Mouse (Mus musculus) adrenal gland, adult (tissue): ENCODE measurements around the gene Dennd5a.
A peak's percentile ranks its signal among the peaks of the same experiment; 100 is the strongest.
"Not testable (repeated sequence)": the region's sequence is repeated elsewhere in the genome, so short reads cannot be mapped to it uniquely, and the experiment has no call there.

ENCODE experiments used
- DNase-seq, 2 experiments: peaks; one replicate each; pipeline ENCODE4 v3.0.0; 2022 to 2023; ENCODE audit warnings: low spot score in 1 of 2; ENCODE audit not compliant: inconsistent age in 2 of 2

Dennd5a gene

DNA sequence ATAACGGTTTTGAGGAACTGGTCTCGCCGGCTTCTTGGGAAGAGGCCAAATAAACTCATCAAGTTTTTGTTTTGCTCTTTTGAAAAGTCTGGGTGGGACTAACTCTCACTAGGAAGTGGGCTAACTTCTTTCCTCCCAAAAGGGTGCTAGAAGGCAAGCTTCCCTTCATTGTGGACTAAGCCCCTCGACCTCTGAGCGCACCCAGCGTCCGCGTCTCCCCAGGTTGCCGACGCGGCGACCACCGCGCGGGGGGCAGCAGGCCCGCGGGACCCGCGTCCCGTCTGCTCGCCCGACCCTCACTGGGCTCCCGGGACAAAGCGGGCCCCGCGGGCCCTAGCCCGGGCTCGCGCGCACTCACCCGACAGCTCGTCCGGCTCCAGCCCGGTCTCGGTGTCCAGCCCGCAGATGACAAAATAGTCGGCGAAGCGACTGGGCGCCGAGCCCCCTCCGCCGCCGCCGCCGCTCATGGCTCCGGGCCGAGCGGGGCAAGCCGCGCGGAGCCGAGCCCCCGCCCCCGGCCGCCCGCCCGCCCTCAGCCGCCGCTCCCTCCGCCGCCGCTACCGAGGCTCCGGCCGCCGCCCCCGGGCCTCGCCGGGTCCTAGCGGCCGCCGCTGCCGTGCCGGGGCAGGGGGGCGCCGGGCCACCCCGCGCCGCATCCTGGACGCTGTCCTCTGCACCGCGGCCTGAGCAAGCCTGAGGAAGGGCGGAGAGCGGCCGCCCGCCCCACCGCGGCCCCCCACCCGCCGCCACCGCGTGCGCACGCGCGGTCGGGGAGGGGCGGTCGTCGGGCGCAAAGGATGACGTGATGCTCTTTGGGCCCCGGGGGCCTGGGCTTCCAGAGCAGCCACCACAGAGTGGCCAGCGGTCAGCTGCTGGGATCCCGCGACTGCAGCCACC, at the start of gene Dennd5a:
TSS of gene Dennd5a (minus strand) at position 755 of the 897 bp plus-strand sequence.
- peak; percentile 88 to 95 for DNase-seq

DNA sequence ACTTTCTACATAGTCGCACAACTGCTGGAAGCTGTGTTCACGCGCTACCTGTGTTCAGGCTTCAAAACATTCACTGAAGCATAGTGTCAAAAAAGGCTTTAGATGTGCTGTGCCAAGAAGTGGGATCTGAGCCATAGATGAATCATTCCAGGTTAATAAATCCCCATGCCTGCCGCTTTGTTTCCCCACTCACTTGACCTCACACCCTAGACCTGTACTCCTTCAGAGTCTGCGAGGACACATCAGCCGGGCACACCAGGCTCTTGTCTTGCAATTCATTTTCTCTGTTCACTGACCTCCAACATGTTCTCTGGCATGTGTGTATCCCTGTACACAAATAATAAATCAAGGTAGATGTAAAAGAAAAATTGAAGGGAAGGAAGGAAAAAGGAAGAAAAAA, 48.8 kb upstream of the Dennd5a start:
- peak in 1 of 2 experiments; percentile 65 for DNase-seq

DNA sequence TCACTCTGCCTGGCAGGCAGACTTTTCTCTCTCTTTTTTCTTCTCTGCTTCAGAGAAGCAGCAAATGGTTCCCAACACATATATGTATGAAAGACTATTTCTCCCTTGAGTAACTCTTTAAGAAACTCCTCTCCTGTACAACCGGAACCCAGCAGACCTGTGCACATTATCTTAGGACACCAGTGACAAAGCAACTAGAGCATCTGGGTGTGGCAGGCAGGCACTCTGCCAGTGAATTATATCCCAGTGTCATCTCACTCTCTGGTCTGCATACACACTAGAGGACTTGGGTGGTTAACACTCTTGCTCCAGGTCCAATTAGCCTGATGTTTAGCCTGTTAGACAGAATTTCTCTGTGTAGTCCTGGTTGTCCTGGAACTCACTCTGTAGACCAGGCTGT, 48.2 kb upstream of the Dennd5a start:
- DNase-seq, result no peak

DNA sequence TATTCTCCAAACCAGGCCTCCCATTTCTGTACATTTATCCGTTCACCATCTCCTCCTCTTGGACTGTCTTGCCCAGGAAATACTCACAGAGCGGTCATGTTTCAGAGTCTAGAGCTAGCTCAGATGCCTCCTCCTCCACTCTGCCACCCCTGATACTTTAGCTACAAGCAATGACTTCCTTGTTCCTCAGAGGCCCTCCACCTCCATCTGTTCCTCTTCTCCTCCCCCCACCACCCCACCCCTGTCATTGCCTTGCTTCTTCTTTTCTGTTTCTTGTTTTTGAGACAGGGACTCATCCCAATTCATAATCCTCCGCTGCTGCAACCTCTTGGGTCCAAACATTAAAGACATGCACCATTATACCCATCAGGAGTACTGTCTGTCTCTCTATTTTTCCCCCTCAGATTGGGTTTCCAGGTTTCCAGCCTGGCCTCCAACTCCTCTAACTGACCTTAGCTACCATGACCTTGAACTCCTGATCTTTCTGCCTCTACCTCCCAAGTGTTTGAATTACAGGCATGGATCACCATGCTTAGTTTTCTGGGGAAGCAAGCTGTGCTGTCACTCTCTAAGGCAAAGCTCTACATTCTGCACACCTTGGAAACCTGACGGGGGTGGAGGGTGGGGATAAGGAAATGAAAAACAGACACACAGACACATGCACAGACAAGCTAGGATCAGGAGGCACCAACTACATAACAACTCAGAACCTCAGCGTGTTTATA, 46.4 kb upstream of the Dennd5a start:
- DNase-seq, result no peak

DNA sequence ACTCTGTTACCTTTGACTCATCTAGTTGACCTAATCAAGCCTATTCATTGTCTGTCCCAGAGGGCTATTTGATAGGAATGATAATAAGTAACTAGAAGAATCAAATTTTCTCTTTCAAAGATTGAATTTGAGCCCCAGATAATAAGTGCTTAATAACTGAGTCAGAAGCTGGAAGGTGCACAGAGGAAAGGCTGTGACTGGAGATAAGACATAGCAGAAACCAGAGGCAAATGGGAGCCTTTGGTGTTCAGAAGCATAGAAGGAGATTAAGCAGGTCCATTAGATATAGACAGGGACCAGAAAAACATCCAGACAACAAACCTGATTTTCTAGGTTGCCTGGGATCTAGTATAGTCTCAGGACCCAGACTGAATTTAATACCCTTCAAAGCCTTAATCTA, 45.7 kb upstream of the Dennd5a start:
- no peak for DNase-seq

DNA sequence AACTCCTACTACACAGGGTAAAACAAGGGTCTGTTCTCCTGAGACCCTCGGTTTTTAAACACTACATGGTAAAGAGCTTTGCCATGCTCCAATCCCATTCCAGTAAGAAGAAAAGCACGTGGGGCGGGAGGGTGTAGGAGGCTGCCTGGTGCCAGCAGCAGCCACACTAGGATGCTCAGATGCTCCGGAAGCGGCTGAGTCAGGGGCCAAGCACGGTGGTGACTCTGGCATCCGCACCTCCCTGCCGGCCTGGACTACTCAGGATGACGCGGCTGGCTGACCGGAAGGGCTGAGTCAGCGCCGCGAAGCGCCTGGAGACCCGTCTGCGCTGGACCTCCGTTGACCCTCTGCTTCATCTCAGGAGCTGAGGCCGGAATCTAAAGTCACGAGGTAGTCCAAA, 42.7 kb upstream of the Dennd5a start:
- peak; percentile 87 to 90 for DNase-seq

DNA sequence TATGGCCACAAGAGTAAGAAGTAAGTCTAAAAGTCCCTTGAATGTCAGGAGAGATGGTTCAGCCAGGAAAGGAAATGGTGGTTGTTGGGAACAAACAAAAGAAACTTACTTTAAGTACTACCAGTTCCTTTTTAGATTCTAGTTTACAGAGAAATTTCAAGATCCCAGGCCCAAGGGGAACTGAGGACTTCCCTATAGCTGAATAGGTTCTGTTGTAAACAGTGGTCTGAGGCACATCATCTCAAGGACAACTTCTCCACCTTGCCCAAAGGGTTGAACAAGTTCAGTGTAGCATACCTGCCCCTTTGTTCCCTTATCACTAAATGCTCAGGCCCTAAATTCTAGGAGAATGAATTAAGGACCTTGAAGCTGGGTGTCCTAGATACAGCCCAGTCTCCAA, 41.8 kb upstream of the Dennd5a start:
- DNase-seq, result no peak

DNA sequence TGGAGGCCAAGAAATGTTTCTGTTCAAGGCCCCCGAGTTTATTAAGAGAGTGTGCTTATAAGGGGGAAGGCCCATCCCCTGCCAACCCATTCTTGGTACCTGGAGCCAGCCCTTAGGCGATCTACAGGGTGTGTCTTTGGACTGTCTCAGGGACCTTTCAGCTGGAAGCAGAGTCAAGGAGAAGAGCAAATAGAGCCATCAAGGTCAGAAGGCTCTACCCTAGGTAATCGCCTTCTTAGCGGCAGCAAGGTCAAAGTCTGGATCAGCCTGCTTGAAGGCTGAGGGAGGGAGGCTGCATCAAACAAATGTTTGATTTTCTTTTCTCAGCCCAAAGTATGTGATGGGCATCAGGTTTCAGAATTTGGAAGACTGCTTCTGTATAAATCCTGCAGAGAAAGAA, 38.1 kb upstream of the Dennd5a start:
- DNase-seq, result no peak

DNA sequence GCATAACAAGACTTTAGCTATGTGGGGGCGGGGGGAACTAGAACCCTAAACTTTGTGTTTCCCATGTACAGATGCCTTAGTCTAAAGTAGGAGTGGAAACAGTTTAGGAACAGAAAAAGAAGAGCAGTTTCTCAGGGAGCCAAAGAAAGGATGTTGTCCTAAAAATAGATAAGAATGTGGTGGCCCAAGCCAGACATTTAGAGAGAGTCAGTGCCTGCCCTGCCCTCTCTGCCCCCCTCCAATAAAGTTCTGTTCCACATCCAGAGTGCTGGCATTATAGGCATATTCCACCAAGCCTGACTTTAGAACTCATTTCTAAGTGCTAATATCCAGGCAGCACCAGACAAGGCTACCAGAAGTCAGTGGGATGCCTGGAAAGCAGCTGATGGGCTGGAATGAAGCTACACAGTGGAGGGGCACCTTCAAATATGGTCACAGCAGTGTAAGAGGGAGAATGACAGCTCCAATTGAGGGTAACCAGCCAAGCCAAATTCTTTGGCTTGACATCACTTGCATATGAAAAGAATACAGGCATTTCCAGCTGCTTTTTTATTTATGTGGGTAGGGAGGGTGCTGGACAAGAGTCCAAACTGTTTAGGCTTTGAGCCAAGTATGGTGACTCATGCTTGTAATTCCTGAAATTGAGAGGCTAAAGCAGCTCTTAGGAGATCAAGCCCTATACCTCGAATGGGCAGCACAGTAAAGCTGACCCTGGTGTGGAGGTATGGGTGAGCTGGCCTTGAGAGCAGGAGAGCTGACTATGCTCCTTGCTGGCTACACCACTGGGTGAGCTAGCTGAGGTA, 33.1 kb upstream of the Dennd5a start:
- DNase-seq, result peak; percentile 73 to 95

DNA sequence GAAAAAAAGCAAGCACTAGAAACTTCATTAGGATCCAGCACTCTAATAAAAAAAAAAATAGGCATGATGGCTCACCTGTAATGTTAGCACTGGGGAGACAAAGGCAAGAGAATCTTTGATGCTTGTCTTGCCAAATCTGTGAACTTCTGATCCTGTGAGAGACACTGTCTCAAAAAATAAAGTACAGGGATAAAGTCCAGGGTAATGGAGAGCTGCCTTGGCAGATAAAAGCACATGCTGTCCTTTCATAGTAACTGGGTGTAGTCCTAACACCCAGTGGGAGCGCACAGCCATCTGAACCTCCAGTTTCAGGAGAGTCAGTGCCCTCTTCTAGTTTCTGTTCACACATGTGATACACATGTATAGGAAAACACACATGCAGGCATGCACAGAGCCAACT, 31.0 kb upstream of the Dennd5a start:
- no peak for DNase-seq

DNA sequence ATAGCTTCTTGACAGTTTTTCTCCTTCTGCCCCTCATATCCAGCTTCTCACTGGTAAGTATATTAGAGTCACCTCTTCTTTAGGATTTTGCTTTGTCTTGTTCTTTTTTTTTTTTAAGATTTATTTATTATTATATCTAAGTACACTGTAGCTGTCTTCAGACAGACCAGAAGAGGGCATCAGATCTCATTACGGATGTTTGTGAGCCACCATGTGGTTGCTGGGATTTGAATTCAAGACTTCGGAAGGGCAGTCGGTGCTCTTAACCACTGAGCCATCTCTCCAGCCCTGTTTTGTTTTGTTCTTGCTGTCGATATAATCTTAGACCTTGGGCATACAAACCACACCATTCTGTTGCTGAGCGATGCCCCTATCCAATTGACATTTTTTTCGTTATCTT, 26.5 kb upstream of the Dennd5a start, which contains the start of gene Tmem41b:
TSS of gene Tmem41b (minus strand) at position 155 of the 400 bp plus-strand sequence.
- DNase-seq, result peak in 1 of 2 experiments; percentile 75

DNA sequence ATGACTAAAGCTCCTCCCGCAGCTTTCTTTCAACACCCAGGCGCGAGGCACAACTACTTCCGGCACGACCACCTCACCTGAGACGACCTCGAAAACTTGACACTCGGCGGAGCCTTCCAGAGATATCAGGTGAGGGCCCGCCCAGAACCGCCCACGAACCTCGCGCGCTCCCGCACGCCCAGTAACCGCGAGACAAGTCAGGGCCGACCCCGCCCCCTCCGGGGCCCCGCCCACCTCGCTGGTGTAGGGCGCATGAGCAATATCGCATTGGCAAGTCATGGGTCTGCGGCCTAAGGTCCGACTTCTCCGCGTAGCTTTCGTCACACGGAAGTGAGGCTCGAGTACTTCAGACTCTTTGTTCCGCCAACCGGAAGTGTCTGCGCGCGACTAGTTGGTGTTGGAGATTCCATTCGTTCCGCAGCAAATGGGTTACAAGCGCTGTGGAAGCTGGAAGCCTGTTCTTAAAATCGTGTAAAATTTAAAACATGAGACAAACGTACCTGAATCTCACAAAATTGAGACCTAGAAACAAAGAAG, 25.9 kb upstream of the Dennd5a start:
- DNase-seq, result peak; percentile 100

DNA sequence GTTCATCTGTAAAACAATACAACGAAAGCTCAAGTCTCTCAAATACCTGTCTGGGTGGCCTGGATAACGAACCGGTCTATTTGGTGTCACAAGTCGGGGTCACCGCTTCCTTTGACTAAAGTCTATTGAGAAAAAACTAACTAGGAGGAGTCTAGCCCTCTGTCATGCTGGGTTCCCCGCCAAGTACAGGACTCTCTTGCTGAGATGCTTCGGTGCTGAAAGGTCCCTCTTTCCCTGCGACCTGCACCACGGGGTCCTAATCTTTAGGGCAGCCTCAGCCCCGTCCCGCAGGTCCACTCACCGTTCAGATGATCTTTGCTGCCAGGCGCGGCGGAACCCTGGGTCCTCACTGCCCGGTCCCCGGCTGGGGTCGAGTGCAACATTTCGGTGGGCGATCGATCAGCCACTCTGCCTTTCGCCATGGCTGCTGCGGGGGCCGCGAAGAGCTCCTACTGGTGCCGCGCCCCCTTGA, 25.4 kb upstream of the Dennd5a start:
- DNase-seq, result no peak

DNA sequence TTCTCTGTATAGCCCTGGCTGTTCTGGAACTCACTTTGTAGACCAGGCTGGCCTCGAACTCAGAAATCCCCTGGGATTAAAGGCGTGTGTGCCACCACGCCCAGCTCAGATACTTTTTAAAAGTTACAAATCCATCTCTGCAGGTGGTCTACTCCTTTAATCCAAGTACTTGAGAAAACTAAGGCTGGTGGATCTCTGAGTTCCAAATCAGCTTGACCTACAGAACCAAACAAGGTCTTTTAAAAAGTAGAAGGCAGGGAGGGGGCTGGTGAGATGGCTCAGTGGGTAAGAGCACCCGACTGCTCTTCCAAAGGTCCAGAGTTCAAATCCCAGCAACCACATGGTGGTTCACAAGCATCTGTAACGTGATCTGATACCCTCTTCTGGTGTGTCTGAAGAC, 24.3 kb upstream of the Dennd5a start:
- not testable (repeated sequence) for DNase-seq

DNA sequence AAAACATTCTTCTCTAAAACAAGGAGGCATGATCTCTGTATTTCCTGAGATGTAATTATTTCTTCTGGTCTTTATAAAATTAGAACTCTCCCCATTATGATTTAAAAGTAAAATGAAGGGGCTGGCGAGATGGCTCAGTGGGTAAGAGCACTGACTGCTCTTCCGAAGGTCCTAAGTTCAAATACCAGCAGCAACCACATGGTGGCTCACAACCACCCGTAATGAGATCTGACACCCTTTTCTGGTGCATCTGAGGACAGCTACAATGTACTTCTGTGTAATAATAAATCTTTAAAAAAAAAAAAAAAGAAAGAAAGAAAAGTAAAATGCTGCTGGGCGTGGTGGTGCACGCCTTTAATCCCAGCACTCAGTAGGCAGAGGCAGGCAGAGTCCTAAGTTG, 16.9 kb upstream of the Dennd5a start:
- DNase-seq, result peak in 1 of 2 experiments; percentile 55

DNA sequence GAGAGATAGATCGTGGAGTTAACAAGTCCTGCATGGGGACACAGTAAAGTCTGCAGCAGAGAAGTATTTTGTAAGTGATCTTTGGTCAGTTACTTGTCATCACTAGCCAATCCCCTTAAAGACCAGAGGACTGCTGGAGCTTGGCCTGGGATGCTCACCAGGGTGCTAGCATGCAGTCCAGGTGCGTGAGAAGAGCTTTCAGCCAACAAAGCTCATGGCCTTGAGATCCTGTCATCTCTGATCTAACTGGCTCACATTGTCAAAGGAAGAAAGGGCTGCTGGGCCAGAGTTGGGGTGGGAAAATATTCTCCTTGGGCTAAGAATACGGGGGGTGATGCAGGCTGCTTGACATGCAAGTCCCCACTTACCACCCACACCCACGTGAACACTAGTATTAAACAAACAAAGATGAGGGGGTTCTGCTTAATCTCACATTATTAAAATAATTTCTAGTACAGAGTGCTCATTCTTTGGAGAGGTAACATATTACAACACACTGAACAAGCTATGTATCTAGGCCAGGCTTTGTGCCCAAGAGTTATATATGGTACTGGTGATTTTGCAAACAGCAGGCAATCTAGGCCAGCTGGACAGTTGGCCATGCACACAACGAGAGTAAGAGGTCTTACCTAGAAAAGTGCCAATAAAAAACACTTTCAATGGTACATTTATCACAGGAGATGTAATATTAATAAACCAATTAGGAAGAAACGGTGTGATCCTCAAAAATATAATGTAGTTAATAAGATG, 15.9 kb upstream of the Dennd5a start:
- no peak for DNase-seq

DNA sequence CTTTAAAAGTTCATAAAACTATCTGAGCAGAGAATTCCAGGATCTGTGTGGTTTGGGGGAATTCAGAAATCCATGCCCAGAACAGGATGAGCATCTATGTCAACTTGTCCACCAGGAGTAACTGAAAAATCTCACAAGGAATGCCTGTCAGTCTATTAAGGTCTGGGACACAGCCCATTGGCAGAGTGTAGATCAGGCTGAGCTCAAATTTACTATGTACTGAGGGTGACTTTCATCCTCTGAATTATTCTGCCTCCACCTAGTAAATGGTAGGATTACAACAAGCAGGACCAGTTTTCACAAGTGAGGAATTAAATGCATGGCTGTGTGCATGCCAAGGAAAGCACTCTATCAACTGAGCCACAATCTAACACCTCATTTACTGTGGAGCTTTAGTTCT, 9.3 kb upstream of the Dennd5a start:
- no peak for DNase-seq

DNA sequence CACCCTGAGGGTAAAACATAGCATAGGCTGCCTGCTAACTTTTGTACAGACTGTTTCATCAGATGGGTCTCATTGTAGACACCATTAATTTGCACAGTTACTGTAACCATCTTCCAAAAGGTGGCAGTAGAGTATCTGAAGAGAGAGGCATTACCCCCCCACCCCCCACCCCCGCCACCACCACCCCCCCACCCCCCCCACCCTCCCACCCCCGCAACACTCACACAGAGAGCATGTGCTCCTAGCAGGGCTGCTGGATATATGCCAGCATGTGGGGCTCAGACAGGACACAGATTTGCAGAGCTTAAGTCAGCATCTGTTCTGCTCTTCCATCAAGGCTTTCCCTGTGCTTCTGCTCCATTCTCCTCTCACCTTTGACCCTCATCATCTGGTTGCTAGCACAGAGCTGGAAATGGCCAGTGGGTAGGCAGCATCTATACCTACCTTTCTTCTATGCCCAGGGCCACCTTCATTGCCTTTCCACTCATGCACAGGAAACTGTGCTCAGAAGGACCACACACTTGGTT, 8.7 kb upstream of the Dennd5a start:
- peak; percentile 44 to 56 for DNase-seq

DNA sequence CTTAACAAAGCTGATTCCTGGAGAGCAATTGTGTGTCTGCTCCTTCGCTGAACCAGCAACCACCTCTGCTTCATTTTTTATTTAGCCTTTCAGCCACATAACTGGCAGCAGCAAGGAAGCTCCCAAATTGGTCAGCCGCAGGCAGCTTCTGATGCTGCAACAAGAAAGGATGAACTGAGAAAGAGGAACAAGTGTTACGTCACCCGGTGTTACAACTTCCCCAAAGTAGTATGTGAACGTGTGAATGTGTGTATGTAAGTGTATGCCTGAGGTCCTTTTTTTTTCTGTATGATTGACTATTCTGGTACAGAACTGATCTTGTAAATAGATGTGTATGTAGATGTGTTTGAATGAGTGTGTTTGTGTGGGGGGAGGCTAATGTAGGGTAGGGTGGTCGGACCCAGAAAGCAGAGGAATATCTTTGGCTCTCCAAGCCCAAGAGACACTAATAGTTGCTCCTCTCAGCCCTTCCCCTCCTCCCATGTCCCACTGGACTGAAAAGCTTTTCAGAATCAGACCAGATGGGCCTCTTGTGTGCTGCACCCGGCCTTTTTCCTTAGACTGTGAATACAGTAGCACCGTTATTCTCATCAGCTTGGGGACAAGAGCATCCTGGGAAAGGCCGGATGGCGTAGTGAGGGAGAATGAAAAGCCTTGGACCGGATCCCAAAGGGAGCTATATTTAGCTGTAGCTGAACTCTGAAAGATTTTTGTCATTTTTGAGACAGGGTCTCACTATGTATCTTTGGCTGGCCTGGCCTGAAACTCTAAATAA, 7.7 kb upstream of the Dennd5a start:
- peak in 1 of 2 experiments; percentile 51 for DNase-seq
